ENCODE assay signal across 20 mouse cellular contexts in genomic region chr3:64831134-64831533, GRCm38 (mm10). TPM values are rescaled to one million over a fixed set of nuclear protein-coding genes. Genes with fewer than 3 reads are reported as not detected.
"Had no signal": no experiment of that assay in that cellular context is flagged by ENCODE, and none has a peak within 500 bp of the region (broad histone marks: within the 10 kb centered on the region; RNA-seq: fewer than 3 reads in every experiment).

No protein-coding gene starts in this region.

- H3K36me3 ChIP-seq: limb, embryonic 15.5 days; liver, embryonic 12.5 days; midbrain, embryonic 12.5 days; neural tube, embryonic 13.5 days had no signal

- H3K4me1 ChIP-seq: limb, embryonic 15.5 days; liver, embryonic 12.5 days had no signal

- H3K9ac ChIP-seq: limb, embryonic 15.5 days; liver, embryonic 12.5 days; lung, embryonic 14.5 days; midbrain, embryonic 12.5 days; neural tube, embryonic 13.5 days had no signal

- H3K4me2 ChIP-seq: limb, embryonic 15.5 days; liver, embryonic 12.5 days; lung, embryonic 14.5 days; midbrain, embryonic 12.5 days; neural tube, embryonic 13.5 days had no signal

- DNase-seq: kidney, adult 9 months; kidney, postnatal 36 days; layer of hippocampus, adult 9-11 months; layer of hippocampus, postnatal 36 days; lung, embryonic 14.5 days; lung, postnatal 10 days; lung, postnatal 4 days; right cerebral cortex, adult 18-20 months; right cerebral cortex, postnatal 25 days; thymus, postnatal 4 days had no signal

- H3K9me3 ChIP-seq: limb, embryonic 15.5 days; liver, embryonic 12.5 days; midbrain, embryonic 12.5 days; neural tube, embryonic 13.5 days had no signal

- H3K27me3 ChIP-seq: limb, embryonic 15.5 days; liver, embryonic 12.5 days; midbrain, embryonic 12.5 days; neural tube, embryonic 13.5 days had no signal

- H3K27ac ChIP-seq: kidney, postnatal 0 days; limb, embryonic 15.5 days; liver, embryonic 12.5 days; midbrain, embryonic 12.5 days; neural tube, embryonic 13.5 days had no signal

- H3K4me3 ChIP-seq: limb, embryonic 15.5 days; liver, embryonic 12.5 days; midbrain, embryonic 12.5 days; neural tube, embryonic 13.5 days had no signal

- ATAC-seq: liver, embryonic 12.5 days had no signal

RNA-seq across cellular contexts. Expression of gene Vmn2r7, which starts 13.4 kb away (rescaled TPM):
- polyA plus RNA-seq: kidney, postnatal 0 days; limb, embryonic 11.5 days; limb, embryonic 15.5 days; liver, embryonic 12.5 days; liver, embryonic 16.5 days; lung, embryonic 14.5 days; midbrain, embryonic 12.5 days; midbrain, postnatal 0 days; neural tube, embryonic 13.5 days; small intestine, adult 2 months; stomach, embryonic 16.5 days had no signal
